Mouse (Mus musculus): Measurements from ENCODE around the gene Hoxa13.

DNA sequence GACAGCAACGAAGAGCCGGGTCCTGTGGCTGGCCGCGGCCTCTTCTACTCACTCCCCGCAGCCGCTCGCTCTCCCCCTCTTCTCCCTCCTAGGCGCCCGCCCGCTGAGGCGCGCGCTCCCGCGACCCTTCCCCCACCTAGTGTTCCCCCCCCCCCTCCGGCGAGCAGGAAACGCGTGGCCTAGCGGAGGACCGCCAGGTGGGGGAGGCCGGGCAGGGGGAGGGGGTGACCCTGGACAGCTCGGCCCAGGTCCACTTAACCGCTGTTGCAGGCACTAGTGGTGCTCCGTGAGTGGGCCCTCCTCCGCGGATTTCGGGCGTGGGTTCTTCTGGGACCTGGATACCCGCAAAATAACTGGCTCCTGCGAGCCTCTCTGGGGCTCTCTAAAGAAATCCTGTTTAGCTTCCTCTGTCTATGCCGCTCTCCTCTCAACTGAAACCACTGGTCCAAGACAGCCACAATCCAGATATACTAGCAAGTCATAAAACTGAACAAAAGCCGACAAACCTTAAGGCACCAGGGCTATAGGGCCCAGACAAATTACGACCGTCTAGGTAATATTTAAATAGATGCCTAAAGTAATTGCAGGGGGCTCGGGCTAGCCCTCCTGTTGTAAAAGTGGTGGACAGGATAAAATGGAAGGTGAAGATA is 30.0 kb downstream of the Hoxa13 start, which contains the start of gene Hoxa9:
- no peak for TF ChIP-seq USF2 (IDR thresholded peaks at IDR 0.05; ENCODE audit: borderline replicate concordance in 1 of 2, insufficient read depth in 1 of 2, low read depth in 1 of 2, low read length in 2 of 2)
- TF ChIP-seq CTCF (IDR thresholded peaks at IDR 0.05 in 2 of 3, conservative IDR thresholded peaks at IDR 0.05 in 1 of 3; ENCODE audit: control insufficient read depth in 1 of 3, insufficient read depth in 1 of 3, low read depth in 2 of 3, low read length in 3 of 3, poor library complexity in 1 of 3, severe bottlenecking in 1 of 3) = no peak
- TF ChIP-seq CHD2 (IDR thresholded peaks at IDR 0.05; ENCODE audit: low read length) = no peak
- TF ChIP-seq KAT2A (conservative IDR thresholded peaks at IDR 0.05; ENCODE audit: low read depth, low read length) = no peak
- TF ChIP-seq POLR2A (IDR thresholded peaks at IDR 0.05; ENCODE audit: control insufficient read depth in 1 of 2, insufficient read depth in 1 of 2, low read depth in 1 of 2, low read length in 2 of 2, poor library complexity in 1 of 2) = no peak
- no peak for TF ChIP-seq JUND (IDR thresholded peaks at IDR 0.05; ENCODE audit: low read depth, low read length)
- no peak for TF ChIP-seq MEF2A (IDR thresholded peaks at IDR 0.05; ENCODE audit: extremely low read depth, insufficient replicate concordance, low read depth, low read length, poor library complexity, severe bottlenecking)
- TF ChIP-seq MXI1 (IDR thresholded peaks at IDR 0.05; ENCODE audit: low read depth, low read length) = no peak
- no peak for TF ChIP-seq UBTF (IDR thresholded peaks at IDR 0.05; ENCODE audit: borderline replicate concordance, insufficient read depth, low read depth, low read length)
- TF ChIP-seq HCFC1 (IDR thresholded peaks at IDR 0.05; ENCODE audit: low read depth, low read length) = no peak
- TF ChIP-seq USF1 (IDR thresholded peaks at IDR 0.05; ENCODE audit: low read depth, low read length) = no peak
- TF ChIP-seq TAL1 (IDR thresholded peaks at IDR 0.05; ENCODE audit: low read length) = no peak
- TF ChIP-seq ZNF384 (IDR thresholded peaks at IDR 0.05; ENCODE audit: low read depth, low read length) = no peak
- TF ChIP-seq ZMIZ1 (IDR thresholded peaks at IDR 0.05; ENCODE audit: low read depth, low read length) = no peak
